In genomic region chr4:85842113-85842512, GRCm38 (mm10) we compare ENCODE assay signal across 9 mouse cellular contexts.
A peak's percentile ranks its signal among the peaks of the same experiment; 100 is the strongest.
DNase-seq lines count a peak whose midpoint lies in the region; ATAC-seq and TF ChIP-seq lines count a peak whose summit lies in the region.
"Had no signal": no experiment of that assay in that cellular context is flagged by ENCODE, and none has a peak within 500 bp of the region (broad histone marks: within the 10 kb centered on the region; RNA-seq: fewer than 3 reads in every experiment).

No protein-coding gene starts in this region.

- no peak for ATAC-seq in lung, postnatal 0 days
- peak; percentile 54 for ATAC-seq in hindbrain, embryonic 16.5 days
- ATAC-seq in megakaryocyte-erythroid progenitor cell, adult 5-6 weeks (replicated peaks; ENCODE audit: low FRiP score, low TSS enrichment, poor library complexity, severe bottlenecking) = no peak

- no peak overlapping the region for H3K4me2 ChIP-seq in lung, postnatal 0 days (replicated peaks; ENCODE audit: low read depth, low read length)
- no peak overlapping the region for H3K4me2 ChIP-seq in hindbrain, embryonic 16.5 days (ENCODE audit: low read length)
- H3K4me2 ChIP-seq: stomach, embryonic 15.5 days had no signal

- H3K4me1 ChIP-seq in lung, postnatal 0 days (ENCODE audit: insufficient read depth, low read depth, low read length) = no peaks in the 10 kb centered on the region
- H3K4me1 ChIP-seq in hindbrain, embryonic 16.5 days (ENCODE audit: control insufficient read depth, insufficient read depth, low read depth, low read length) = no peaks in the 10 kb centered on the region; the same call in 1 of the 2 replicates
- H3K4me1 ChIP-seq: stomach, embryonic 15.5 days had no signal

- WGBS in lung, postnatal 0 days = 60% methylated on average over 9 of the region's 9 CpGs
- WGBS in hindbrain, embryonic 16.5 days = 41% methylated on average over 9 of the region's 9 CpGs

- peak; percentile 19 for DNase-seq in gastrocnemius, adult 2 months
- no peak for DNase-seq in gastrocnemius, postnatal 36 days
- DNase-seq in lung, postnatal 14 days = peak; percentile 2
- no peak for DNase-seq in lung, postnatal 0 days (ENCODE audit: low spot score)
- DNase-seq in cerebellum, adult 11 months = peak; percentile 66
- DNase-seq in thymus, postnatal 4 days = no peak

- intact Hi-C loops in gastrocnemius, adult 2 months (cut with DNase I) = no loop called here
- intact Hi-C loops in gastrocnemius, postnatal 36 days (cut with DNase I) = no loop called here

- H3K4me3 ChIP-seq in gastrocnemius, adult 2 months = no peak overlapping the region
- no peak overlapping the region for H3K4me3 ChIP-seq in lung, postnatal 0 days (ENCODE audit: low read depth, low read length)
- H3K4me3 ChIP-seq in hindbrain, embryonic 16.5 days (ENCODE audit: low read length) = no peak overlapping the region
- H3K4me3 ChIP-seq: stomach, embryonic 15.5 days had no signal

- no peaks in the 10 kb centered on the region for H3K27me3 ChIP-seq in lung, postnatal 0 days (replicated peaks; ENCODE audit: insufficient read depth, low read length)
- H3K27me3 ChIP-seq in hindbrain, embryonic 16.5 days (replicated peaks; ENCODE audit: control insufficient read depth, insufficient read depth, low read length) = no peaks in the 10 kb centered on the region
- H3K27me3 ChIP-seq: stomach, embryonic 15.5 days had no signal

- no peaks in the 10 kb centered on the region for H3K9me3 ChIP-seq in lung, postnatal 0 days (ENCODE audit: low read length)
- no peaks in the 10 kb centered on the region for H3K9me3 ChIP-seq in hindbrain, embryonic 16.5 days (ENCODE audit: control insufficient read depth, low read length)
- H3K9me3 ChIP-seq: stomach, embryonic 15.5 days had no signal

- no peak overlapping the region for H3K27ac ChIP-seq in gastrocnemius, adult 2 months
- no peak overlapping the region for H3K27ac ChIP-seq in lung, postnatal 0 days (ENCODE audit: low read length)
- no peak overlapping the region for H3K27ac ChIP-seq in hindbrain, embryonic 16.5 days (ENCODE audit: low read depth, low read length)
- H3K27ac ChIP-seq: stomach, embryonic 15.5 days had no signal

- H3K36me3 ChIP-seq in lung, postnatal 0 days (ENCODE audit: insufficient read depth, low read length) = no peaks in the 10 kb centered on the region
- H3K36me3 ChIP-seq in hindbrain, embryonic 16.5 days (ENCODE audit: control insufficient read depth, insufficient read depth, low read length) = no peaks in the 10 kb centered on the region
- H3K36me3 ChIP-seq: stomach, embryonic 15.5 days had no signal

- TF ChIP-seq CTCF in gastrocnemius, adult 2 months (IDR thresholded peaks at IDR 0.05) = no peak
- TF ChIP-seq CTCF in lung, postnatal 0 days (IDR thresholded peaks at IDR 0.05) = no peak

- TF ChIP-seq EP300 in lung, postnatal 0 days (IDR thresholded peaks at IDR 0.05) = no peak

- no peak overlapping the region for H3K9ac ChIP-seq in lung, postnatal 0 days (replicated peaks; ENCODE audit: low read depth)
- no peak overlapping the region for H3K9ac ChIP-seq in hindbrain, embryonic 16.5 days (ENCODE audit: low read depth, low read length)
- H3K9ac ChIP-seq: stomach, embryonic 15.5 days had no signal

Comparison
In these comparisons a context has a peak if more than half of its experiments do, and no peak if none do; other contexts are left out.
1. DNase-seq: peak in gastrocnemius, adult 2 months (single experiment), lung, postnatal 14 days (single experiment) and cerebellum, adult 11 months (single experiment); none in gastrocnemius, postnatal 36 days (0 of 2), lung, postnatal 0 days (single experiment) and thymus, postnatal 4 days (single experiment).